14 mouse cellular contexts compared by ENCODE assay signal in the genomic region with DNA sequence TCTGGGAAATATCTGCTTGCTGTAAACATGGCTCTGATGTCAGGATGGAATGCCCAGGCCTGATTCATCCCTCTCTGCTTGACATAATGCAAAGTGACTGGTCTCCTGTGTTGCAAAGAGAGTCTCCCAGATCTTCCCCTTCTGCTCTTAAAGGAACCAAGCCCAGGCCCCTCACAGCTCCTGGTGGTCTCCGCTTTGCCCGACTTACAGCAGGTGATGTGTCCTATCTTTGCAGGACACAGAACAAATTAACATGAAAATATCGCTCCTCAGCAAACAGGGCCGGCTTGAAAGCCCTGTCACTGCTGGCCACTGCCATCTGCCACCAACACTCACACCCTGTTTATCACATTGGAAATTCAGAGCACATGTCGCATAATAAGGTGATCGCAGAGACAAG. TPM values are rescaled to one million over a fixed set of nuclear protein-coding genes. Genes with fewer than 3 reads are reported as not detected.
DNase-seq lines count a peak whose midpoint lies in the region; ATAC-seq lines count a peak whose summit lies in the region.
"Had no signal": no experiment of that assay in that cellular context is flagged by ENCODE, and none has a peak within 500 bp of the region (broad histone marks: within the 10 kb centered on the region; RNA-seq: fewer than 3 reads in every experiment).

No protein-coding gene starts in this region.

- ATAC-seq in neural tube, embryonic 12.5 days (ENCODE audit: low FRiP score, low read depth): peak; percentile 48; the same call in 1 of the 2 replicates
- ATAC-seq in megakaryocyte progenitor cell, adult 5-6 weeks (replicated peaks; ENCODE audit: poor library complexity): peak; percentile 64

- WGBS in neural tube, embryonic 12.5 days: 35% methylated on average over 6 of the region's 6 CpGs

- peaks cover 14% of the 10 kb centered on the region; the same call in 1 of the 2 replicates for H3K4me1 ChIP-seq in neural tube, embryonic 12.5 days
- H3K4me1 ChIP-seq: limb, embryonic 15.5 days had no signal

- peak; percentile 5 for DNase-seq in adrenal gland, adult 2 months
- no peak for DNase-seq in adrenal gland, adult 8-10 months
- no peak for DNase-seq in neural tube, embryonic 10.5 days (ENCODE audit: extremely low spot score, low spot score)
- DNase-seq in retina, postnatal 1 day: peak; percentile 85
- DNase-seq in embryo, embryonic 9.5 days (ENCODE audit: extremely low spot score): no peak
- no peak for DNase-seq in kidney, adult 11 months
- DNase-seq: cerebellum, adult 18-20 months; gastrocnemius, adult 2 months; layer of hippocampus, postnatal 36 days had no signal

- 0 out of 2 replicates have a peak overlapping the region, but pooled peaks have one; percentile 1 for H3K4me2 ChIP-seq in neural tube, embryonic 12.5 days (replicated peaks)
- H3K4me2 ChIP-seq: limb, embryonic 15.5 days had no signal

- H3K9ac ChIP-seq in neural tube, embryonic 12.5 days: no peak overlapping the region
- H3K9ac ChIP-seq: limb, embryonic 15.5 days had no signal

- no peak overlapping the region for H3K4me3 ChIP-seq in neural tube, embryonic 12.5 days
- H3K4me3 ChIP-seq: gastrocnemius, adult 2 months; limb, embryonic 15.5 days had no signal

- H3K36me3 ChIP-seq in neural tube, embryonic 12.5 days: no peaks in the 10 kb centered on the region
- H3K36me3 ChIP-seq: limb, embryonic 15.5 days had no signal

- H3K27ac ChIP-seq in neural tube, embryonic 12.5 days: no peak overlapping the region
- H3K27ac ChIP-seq: gastrocnemius, adult 2 months; limb, embryonic 15.5 days; macrophage had no signal

- H3K27me3 ChIP-seq in neural tube, embryonic 12.5 days (replicated peaks): no peaks in the 10 kb centered on the region
- H3K27me3 ChIP-seq: limb, embryonic 15.5 days had no signal

- no peaks in the 10 kb centered on the region for H3K9me3 ChIP-seq in neural tube, embryonic 12.5 days
- H3K9me3 ChIP-seq: G1E; limb, embryonic 15.5 days had no signal

RNA-seq across cellular contexts. Expression of gene Cdk6, which starts 53.7 kb away (rescaled TPM):
- total RNA-seq in adrenal gland, adult 2 months (2021): 10 to 100 TPM; 10.8 to 12.4 TPM
- polyA plus RNA-seq in adrenal gland, adult 2 months (2012; rRNA removed): 3.4 and 5.4 TPM in 2 replicates
- total RNA-seq in adrenal gland, adult 8-10 months (2022): 10 to 100 TPM; 21.7 to 28.0 (median 25.8) TPM
- polyA plus RNA-seq in neural tube, embryonic 12.5 days (2016; fragmentation: Nextera tagmentation; extraction: Ambion mirVana): 18.5 and 27.5 TPM in 2 replicates
- 257 and 285 TPM in 2 replicates for total RNA-seq in megakaryocyte progenitor cell, adult 5-6 weeks (2015)
- 138 and 227 TPM in 2 replicates for total RNA-seq in megakaryocyte progenitor cell, adult 5-6 weeks (2017)

Comparison
In these comparisons a context has a peak if more than half of its experiments do, and no peak if none do; other contexts are left out.
1. DNase-seq: peak in adrenal gland, adult 2 months (single experiment) and retina, postnatal 1 day (single experiment); none in adrenal gland, adult 8-10 months (single experiment), neural tube, embryonic 10.5 days (single experiment), embryo, embryonic 9.5 days (single experiment) and kidney, adult 11 months (single experiment).
2. RNA of gene Cdk6, which starts 53.7 kb away (total RNA-seq): 138 to 285 TPM in megakaryocyte progenitor cell, adult 5-6 weeks; 21.7 to 28.0 TPM in adrenal gland, adult 8-10 months and 10.8 to 12.4 TPM in adrenal gland, adult 2 months; every median in the first group is over 4 times any median in the second.